Mouse (Mus musculus): Measurements from ENCODE around the gene Klhl3. TPM values are rescaled to one million over a fixed set of nuclear protein-coding genes. Genes with fewer than 3 reads are reported as not detected.

The Klhl3 gene
- polyA plus RNA-seq, 1 experiment = 5.6 TPM

DNA sequence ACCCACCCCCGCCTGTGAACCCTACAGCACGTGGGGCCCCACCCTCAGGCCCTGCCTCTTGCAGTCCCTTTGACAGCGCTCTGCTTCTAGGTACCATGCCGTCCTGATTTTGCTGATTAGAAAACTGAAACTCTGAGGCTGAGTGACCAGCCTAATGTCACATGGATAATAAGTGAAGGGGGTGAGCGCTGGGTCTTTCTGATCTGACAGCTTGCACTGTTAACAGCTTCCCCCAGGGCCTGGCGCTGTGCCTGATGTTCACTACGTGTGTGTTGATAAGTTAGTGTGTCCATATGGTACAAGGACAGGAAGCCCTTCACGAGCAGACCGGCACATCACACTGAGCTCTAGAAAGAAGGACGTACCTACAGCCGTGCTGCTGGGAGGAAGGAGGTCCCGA is 130.1 kb downstream of the Klhl3 start:
- H3K36me3 ChIP-seq (ENCODE audit: control insufficient read depth, insufficient read depth, low read length) = no peaks in the 10 kb centered on the region
- no peak overlapping the region for H3K4me3 ChIP-seq (ENCODE audit: control insufficient read depth, low read depth, low read length)
- H3K27ac ChIP-seq (ENCODE audit: control insufficient read depth, insufficient read depth, low read depth, low read length) = no peak overlapping the region
- TF ChIP-seq POLR2A (IDR thresholded peaks at IDR 0.05; ENCODE audit: control insufficient read depth, low read depth, low read length) (no peak), CTCF (IDR thresholded peaks at IDR 0.05; ENCODE audit: control insufficient read depth, insufficient read depth, insufficient replicate concordance, low read depth, low read length) (no peak)
- H3K27me3 ChIP-seq (ENCODE audit: control insufficient read depth, insufficient read depth, low read length) = no peaks in the 10 kb centered on the region
- no peaks in the 10 kb centered on the region for H3K4me1 ChIP-seq (ENCODE audit: control insufficient read depth, insufficient read depth, low read length)

DNA sequence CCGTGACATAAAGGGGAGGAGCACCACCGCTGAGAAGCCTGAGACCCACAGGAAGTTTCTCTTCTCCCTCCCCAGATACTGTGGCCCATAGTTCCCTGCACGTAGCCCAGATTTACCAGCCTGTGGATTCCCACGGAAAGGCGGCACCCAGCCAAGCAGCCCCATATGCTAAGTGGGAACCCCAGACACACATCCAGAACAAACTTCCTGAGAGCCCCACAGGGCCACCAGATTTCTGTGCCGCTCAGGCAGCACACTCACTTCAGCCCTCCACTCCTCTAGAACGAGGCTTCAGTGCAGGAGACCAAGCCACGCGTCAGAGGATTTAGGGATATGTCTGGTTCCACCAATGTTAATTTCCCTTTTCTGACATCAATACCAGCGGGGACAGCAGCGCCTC is 130.5 kb downstream of the Klhl3 start:
- Histone ChIP-seq H3K4me1 (ENCODE audit: control insufficient read depth, insufficient read depth, low read length) (no peaks in the 10 kb centered on the region), H3K27ac (ENCODE audit: control insufficient read depth, insufficient read depth, low read depth, low read length) (no peak overlapping the region)

GRCm38 (mm10) chr13:57980679-57981078 is 132.7 kb downstream of the Klhl3 start:
- H3K27me3 ChIP-seq (ENCODE audit: control insufficient read depth, insufficient read depth, low read length) = no peaks in the 10 kb centered on the region
- no peaks in the 10 kb centered on the region for H3K4me1 ChIP-seq (ENCODE audit: control insufficient read depth, insufficient read depth, low read length)
- H3K4me3 ChIP-seq (ENCODE audit: control insufficient read depth, low read depth, low read length) = no peak overlapping the region
- TF ChIP-seq POLR2A (IDR thresholded peaks at IDR 0.05; ENCODE audit: control insufficient read depth, low read depth, low read length) = no peak
- TF ChIP-seq CTCF (IDR thresholded peaks at IDR 0.05; ENCODE audit: control insufficient read depth, insufficient read depth, insufficient replicate concordance, low read depth, low read length) = no peak
- H3K27ac ChIP-seq (ENCODE audit: control insufficient read depth, insufficient read depth, low read depth, low read length) = no peak overlapping the region
- H3K36me3 ChIP-seq (ENCODE audit: control insufficient read depth, insufficient read depth, low read length) = no peaks in the 10 kb centered on the region

More for the DNA sequence above, 130.5 kb downstream of the Klhl3 start:
- TF ChIP-seq CTCF (IDR thresholded peaks at IDR 0.05; ENCODE audit: control insufficient read depth, insufficient read depth, insufficient replicate concordance, low read depth, low read length) = no peak
- TF ChIP-seq POLR2A (IDR thresholded peaks at IDR 0.05; ENCODE audit: control insufficient read depth, low read depth, low read length) = no peak
- Histone ChIP-seq H3K4me3 (ENCODE audit: control insufficient read depth, low read depth, low read length) (no peak overlapping the region), H3K36me3 (ENCODE audit: control insufficient read depth, insufficient read depth, low read length) (no peaks in the 10 kb centered on the region), H3K27me3 (ENCODE audit: control insufficient read depth, insufficient read depth, low read length) (no peaks in the 10 kb centered on the region)

DNA sequence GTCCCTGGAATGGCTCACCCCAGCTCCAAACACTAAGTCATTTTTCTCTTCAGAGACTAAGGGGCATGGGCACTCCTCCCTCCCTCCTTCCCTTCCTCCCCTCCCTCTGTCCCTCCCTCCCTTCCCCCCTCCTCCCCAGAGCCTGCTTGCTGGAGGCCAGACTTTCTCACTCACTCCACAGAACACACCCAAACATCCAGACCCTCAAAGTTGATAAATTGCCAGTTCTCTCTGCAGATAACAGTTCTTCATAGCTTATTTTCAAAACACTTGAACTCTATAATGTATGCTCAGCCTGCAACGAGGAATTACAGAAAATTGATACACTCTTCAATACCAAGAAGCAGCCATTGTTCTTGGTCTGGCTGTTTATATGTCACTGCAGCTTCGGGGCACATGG is 133.3 kb downstream of the Klhl3 start:
- no peak for TF ChIP-seq POLR2A (IDR thresholded peaks at IDR 0.05; ENCODE audit: control insufficient read depth, low read depth, low read length)
- TF ChIP-seq CTCF (IDR thresholded peaks at IDR 0.05; ENCODE audit: control insufficient read depth, insufficient read depth, insufficient replicate concordance, low read depth, low read length) = no peak
- no peaks in the 10 kb centered on the region for H3K27me3 ChIP-seq (ENCODE audit: control insufficient read depth, insufficient read depth, low read length)
- H3K4me1 ChIP-seq (ENCODE audit: control insufficient read depth, insufficient read depth, low read length) = no peaks in the 10 kb centered on the region
- no peak overlapping the region for H3K27ac ChIP-seq (ENCODE audit: control insufficient read depth, insufficient read depth, low read depth, low read length)
- no peak overlapping the region for H3K4me3 ChIP-seq (ENCODE audit: control insufficient read depth, low read depth, low read length)
- no peaks in the 10 kb centered on the region for H3K36me3 ChIP-seq (ENCODE audit: control insufficient read depth, insufficient read depth, low read length)

DNA sequence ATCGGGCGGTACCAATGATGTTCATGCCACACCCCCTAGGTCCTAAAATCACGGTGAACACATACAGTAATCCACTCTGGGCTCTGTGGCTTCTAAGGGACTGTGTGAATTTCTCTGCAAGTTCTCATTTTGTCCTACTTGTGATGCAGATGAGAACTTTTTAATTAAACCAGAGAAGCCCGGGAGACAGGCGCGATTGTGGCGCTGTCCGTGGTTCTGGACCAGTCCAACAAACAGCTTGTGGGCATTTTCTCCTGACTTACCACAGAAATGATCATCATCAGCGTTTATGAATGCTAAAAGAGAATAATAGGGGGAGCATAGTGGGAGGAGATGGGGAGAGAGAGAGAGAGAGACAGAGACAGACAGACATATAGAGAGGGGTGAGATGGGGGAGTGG is 134.5 kb downstream of the Klhl3 start:
- H3K27ac ChIP-seq (ENCODE audit: control insufficient read depth, insufficient read depth, low read depth, low read length) = no peak overlapping the region
- no peaks in the 10 kb centered on the region for H3K36me3 ChIP-seq (ENCODE audit: control insufficient read depth, insufficient read depth, low read length)
- no peaks in the 10 kb centered on the region for H3K27me3 ChIP-seq (ENCODE audit: control insufficient read depth, insufficient read depth, low read length)
- TF ChIP-seq POLR2A (IDR thresholded peaks at IDR 0.05; ENCODE audit: control insufficient read depth, low read depth, low read length) (no peak), CTCF (IDR thresholded peaks at IDR 0.05; ENCODE audit: control insufficient read depth, insufficient read depth, insufficient replicate concordance, low read depth, low read length) (no peak)
- H3K4me1 ChIP-seq (ENCODE audit: control insufficient read depth, insufficient read depth, low read length) = no peaks in the 10 kb centered on the region
- no peak overlapping the region for H3K4me3 ChIP-seq (ENCODE audit: control insufficient read depth, low read depth, low read length)

DNA sequence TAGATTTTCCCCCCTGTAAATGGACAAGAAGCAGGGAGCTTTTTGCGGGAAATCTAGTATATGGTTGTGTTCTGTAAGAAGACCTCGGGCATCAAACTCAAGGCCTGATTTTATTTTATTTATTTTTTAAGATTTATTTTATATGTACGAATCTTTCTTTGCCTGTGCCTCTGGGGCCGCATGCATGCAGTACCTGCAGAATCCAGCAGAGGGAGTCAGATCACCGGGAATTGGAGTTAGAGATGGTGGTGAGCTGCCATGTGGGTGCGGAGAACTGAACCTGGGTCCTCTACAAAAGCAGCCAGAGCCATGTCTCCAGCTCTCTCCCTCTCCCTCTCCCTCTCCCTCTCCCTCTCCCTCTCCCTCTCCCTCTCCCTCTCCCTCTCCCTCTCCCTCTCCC is 135.7 kb downstream of the Klhl3 start:
- Histone ChIP-seq H3K4me3 (ENCODE audit: control insufficient read depth, low read depth, low read length) (no peak overlapping the region), H3K36me3 (ENCODE audit: control insufficient read depth, insufficient read depth, low read length) (no peaks in the 10 kb centered on the region), H3K27ac (ENCODE audit: control insufficient read depth, insufficient read depth, low read depth, low read length) (no peak overlapping the region), H3K27me3 (ENCODE audit: control insufficient read depth, insufficient read depth, low read length) (no peaks in the 10 kb centered on the region), H3K4me1 (ENCODE audit: control insufficient read depth, insufficient read depth, low read length) (no peaks in the 10 kb centered on the region)
- TF ChIP-seq CTCF (IDR thresholded peaks at IDR 0.05; ENCODE audit: control insufficient read depth, insufficient read depth, insufficient replicate concordance, low read depth, low read length) = peak; percentile 81; the same call in 1 of the 2 replicates
- TF ChIP-seq POLR2A (IDR thresholded peaks at IDR 0.05; ENCODE audit: control insufficient read depth, low read depth, low read length) = no peak

DNA sequence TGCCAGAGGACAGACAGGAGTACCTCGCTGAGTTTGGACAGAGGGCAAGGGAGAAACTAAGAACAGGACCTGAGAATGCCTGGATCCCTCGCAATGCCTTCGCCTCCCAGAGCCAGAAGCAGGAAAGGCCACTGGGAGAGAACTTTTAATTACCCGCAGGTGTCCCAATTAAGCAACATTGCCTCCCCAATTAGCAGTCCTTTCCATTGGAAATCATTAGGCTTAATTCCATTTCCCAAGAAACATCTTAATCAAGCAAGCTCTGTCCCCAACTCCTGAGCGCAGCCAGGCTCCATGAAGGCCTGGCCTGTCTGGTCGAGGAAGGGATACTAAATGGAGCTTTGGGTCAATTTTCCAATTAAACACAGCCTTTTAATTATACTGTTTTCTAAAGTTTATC is 147.7 kb downstream of the Klhl3 start:
- Histone ChIP-seq H3K27me3 (ENCODE audit: control insufficient read depth, insufficient read depth, low read length) (no peaks in the 10 kb centered on the region), H3K4me1 (ENCODE audit: control insufficient read depth, insufficient read depth, low read length) (no peaks in the 10 kb centered on the region), H3K4me3 (ENCODE audit: control insufficient read depth, low read depth, low read length) (no peak overlapping the region), H3K36me3 (ENCODE audit: control insufficient read depth, insufficient read depth, low read length) (no peaks in the 10 kb centered on the region), H3K27ac (ENCODE audit: control insufficient read depth, insufficient read depth, low read depth, low read length) (no peak overlapping the region)
- TF ChIP-seq POLR2A (IDR thresholded peaks at IDR 0.05; ENCODE audit: control insufficient read depth, low read depth, low read length) = no peak
- TF ChIP-seq CTCF (IDR thresholded peaks at IDR 0.05; ENCODE audit: control insufficient read depth, insufficient read depth, insufficient replicate concordance, low read depth, low read length) = no peak

GRCm38 (mm10) chr13:57960254-57960653 is 153.1 kb downstream of the Klhl3 start:
- Histone ChIP-seq H3K4me3 (ENCODE audit: control insufficient read depth, low read depth, low read length) (no peak overlapping the region), H3K27me3 (ENCODE audit: control insufficient read depth, insufficient read depth, low read length) (no peaks in the 10 kb centered on the region), H3K4me1 (ENCODE audit: control insufficient read depth, insufficient read depth, low read length) (no peaks in the 10 kb centered on the region), H3K36me3 (ENCODE audit: control insufficient read depth, insufficient read depth, low read length) (no peaks in the 10 kb centered on the region), H3K27ac (ENCODE audit: control insufficient read depth, insufficient read depth, low read depth, low read length) (no peak overlapping the region)
- no peak for TF ChIP-seq CTCF (IDR thresholded peaks at IDR 0.05; ENCODE audit: control insufficient read depth, insufficient read depth, insufficient replicate concordance, low read depth, low read length)
- no peak for TF ChIP-seq POLR2A (IDR thresholded peaks at IDR 0.05; ENCODE audit: control insufficient read depth, low read depth, low read length)
